Mouse (Mus musculus) megakaryocyte-erythroid progenitor cell, adult 5-6 weeks (primary cell): ENCODE results near the gene Samd5. TPM values are rescaled to one million over a fixed set of nuclear protein-coding genes. Genes with fewer than 3 reads are reported as not detected.

ENCODE experiments used
- ATAC-seq: replicated peaks from 2 replicates; pipeline ENCODE4 v1.8.0; 2016; ENCODE audit warnings: mild to moderate bottlenecking, inconsistent platforms; ENCODE audit not compliant: severe bottlenecking, poor library complexity, low FRiP score, low TSS enrichment
- total RNA-seq, 2 experiments: library from RNA; stranded (forward) in 1 of 2; stranded (reverse) in 1 of 2; fragments of 200-1000, 215-1000 nt in 1 of 2; fragments of >200 nt in 1 of 2; fragmentation: Nextera tagmentation in 1 of 2; gene quantifications; 2 replicates each; pipeline ENCODE4 v1.2.3; 2014 to 2017

Gene Samd5
- total RNA-seq, 2 experiments from 2014 or later: not detected

DNA sequence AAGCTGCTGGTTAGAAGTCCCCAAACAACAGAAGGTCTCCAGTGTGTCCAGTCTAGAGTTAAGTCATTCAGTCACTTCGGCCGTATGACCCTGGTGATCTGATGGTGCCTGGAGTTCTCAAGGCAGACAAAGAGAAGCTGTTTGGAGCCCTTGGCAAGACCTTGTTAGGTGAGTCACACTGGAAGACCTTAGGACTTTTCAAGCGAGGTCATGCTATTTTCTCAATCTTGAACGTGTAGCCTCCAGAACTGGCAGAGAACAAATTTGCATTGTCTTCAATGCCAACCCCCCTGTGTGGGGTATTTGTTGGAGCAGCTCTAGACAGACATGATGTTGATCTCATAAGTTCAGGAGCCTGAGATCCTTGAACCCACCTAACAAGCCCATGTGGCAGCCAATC, 6.2 kb downstream of the Samd5 start:
- no peak for ATAC-seq

DNA sequence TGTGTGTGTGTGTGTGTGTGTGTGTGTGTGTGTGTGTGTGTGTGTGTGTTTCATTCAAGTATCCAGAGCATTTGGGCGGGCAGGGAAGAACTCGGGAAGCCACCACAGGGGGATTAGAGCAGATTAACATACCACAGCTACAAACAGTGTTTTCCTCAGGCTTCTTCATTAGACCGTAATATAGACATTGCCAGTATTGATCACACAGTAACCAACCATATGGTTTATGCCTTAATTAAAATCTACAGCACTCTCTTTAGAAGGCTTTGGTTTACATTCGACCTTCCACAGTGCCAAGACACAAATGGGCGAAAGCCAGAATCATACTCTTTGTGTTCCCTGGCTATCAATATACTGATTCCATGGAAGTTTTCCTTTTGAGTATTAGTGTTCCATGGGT, 22.1 kb downstream of the Samd5 start:
- ATAC-seq: no peak

DNA sequence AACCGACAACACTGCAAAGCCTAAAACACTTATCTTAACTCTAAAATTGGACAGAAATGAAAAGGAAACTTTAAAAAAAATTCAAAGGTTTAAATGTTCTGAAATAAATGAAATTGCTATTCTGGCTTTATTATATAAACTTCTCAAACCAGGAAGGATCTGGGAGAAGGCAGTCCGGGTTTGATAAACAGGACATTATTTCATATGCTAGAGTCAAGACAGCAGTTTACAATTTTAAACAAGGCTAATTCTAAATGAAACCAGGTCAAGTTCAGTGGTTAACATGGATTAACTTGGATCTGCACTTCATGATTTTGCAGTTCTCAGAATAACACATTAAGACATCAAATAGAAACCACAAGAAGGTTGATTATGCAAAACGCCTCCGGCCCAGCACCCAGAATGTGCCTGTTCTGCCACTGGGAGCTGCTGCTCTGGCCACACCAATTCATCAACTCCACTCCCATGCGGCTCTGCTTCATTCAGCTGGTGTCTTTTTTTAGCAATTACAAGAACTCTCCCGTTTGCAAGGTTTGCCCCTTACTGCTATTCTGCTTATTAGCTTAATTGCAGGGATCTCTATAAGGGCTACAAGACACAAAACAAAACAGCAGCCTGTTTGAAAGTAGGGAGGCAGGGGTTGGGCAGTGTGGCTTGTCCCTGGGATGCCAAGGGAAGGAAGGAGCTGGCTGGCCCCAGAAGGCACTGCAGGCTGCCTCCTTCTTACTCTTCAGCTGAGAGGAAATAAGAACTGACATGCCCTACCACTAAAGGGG, 24.8 kb downstream of the Samd5 start:
- ATAC-seq: no peak

DNA sequence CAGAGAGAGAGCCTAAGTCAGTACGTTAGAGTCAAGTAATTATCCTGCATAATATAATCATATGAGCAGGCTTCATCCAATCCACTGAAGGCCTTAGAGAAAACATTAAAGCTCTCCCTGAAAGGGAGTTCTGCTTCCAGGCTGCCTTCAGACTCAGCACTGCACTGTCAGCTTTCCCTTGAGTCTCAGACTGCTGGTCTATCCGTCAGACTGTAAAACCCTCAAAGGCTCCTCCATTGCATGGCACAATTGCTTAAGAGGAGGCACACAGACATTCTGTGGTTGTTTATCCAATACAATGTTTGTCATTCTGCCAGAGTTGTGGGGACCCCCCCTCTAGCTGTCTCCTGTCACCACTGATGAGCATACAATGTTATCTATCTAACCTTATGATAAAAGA, 26.5 kb downstream of the Samd5 start:
- no peak for ATAC-seq

DNA sequence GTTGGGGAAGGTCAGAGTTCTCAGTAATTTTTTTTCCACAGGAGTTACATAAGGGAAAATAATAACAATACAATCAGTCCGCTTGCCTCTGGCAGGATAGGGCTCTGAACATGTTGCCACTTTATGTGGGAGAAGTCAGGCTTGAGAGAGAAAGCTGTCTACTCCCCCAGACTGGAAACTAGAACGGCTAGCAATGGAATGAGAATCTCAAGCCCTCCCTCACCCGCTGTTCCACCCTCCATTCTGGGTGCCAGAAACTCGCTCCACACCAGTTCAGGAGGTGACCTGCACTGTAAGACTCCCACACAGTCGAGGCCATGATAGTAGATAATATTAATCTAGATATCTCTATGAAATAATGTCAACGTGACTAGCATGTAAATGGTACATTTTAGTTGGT, 27.3 kb downstream of the Samd5 start:
- no peak for ATAC-seq

DNA sequence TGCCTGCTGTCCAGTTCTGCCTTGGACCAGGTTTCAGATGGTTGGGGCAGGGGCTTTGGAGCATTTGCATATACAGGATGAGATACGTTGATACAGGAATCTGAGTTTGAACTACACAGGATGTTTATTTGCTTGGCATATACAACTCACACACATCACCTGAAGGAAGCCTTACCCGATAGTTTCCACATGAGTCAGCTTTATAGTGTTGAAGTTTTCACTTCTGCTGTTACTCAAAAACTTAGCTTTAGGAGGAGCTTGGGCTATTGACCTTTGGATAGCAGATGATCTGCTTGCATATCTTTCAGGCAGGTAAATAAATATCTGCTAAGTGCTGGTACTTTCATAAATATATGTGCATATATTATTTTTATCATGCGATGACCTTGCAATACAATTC, 28.6 kb downstream of the Samd5 start:
- no peak for ATAC-seq

DNA sequence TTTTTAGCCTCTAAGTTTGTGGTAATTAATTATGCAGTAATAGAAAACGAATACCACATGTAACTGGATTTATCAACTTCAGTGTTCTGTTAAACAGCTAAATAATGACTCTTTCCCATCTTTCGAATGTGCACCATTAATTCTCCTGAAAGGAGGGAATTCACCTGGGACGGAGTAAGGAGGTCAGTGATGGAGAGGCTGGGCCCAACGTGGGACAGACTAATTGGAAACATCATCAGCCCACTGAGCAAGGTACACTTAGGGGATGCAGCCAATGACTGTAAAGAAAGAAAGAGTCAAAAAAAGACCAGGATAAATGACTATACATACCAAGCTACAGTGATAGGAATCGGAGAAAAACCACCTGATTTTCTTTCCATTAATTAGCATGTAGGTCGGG, 31.5 kb downstream of the Samd5 start:
- no peak for ATAC-seq

DNA sequence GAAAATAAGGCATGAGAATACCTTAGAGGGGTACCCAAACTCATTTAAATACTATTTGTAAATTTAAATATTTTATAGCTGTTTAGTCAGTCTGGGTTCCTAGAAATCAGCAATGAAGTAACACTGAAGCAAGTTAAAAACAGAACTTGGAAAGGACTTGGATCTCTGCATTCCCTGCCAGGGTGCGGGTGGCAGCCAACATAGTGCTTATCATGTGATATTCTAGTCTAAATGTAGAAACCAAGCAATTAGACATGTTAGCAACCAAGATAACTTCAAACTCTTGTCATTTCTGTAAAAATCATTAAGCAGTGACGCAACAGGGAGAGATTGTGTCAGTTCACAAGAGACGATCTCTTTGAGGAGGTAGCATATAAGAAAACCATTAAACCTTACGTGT, 32.9 kb downstream of the Samd5 start:
- ATAC-seq: no peak

DNA sequence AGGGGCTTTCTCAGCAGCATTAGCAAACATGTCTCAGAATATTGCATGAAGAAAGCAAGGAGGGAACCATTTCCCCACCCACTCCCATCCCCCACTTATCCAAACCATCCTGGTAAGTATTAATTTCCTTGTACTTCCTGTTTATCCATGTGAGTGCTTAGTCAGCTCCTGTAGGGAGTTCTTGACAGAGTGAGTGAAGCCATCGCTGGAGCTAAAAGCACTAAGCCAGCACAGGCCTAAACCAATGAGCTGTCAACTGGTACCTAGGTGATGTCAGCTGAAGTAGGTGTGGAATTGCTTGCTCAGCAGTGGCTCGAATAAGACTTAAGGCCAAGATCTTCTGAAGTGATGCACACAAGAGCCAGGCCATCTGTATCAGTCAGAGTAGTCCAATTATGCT, 34.3 kb downstream of the Samd5 start:
- no peak for ATAC-seq

DNA sequence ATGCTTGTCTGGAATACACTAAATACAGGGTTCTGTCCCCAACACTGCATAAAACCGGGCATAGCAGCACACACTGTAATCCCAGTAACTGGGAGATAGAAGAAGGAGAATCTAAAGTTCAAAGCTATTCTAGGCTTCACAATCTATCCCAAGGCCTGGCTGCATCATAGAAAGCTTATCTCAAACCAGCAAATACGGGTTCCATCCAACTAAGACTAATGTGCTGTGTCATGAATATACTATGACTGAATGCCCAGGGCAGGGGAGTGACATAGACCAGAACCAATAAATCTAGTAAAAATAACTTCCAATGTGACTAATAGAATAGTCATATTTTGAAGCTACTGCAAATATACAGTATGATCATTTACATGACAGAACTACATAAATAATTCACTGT, 35.0 kb downstream of the Samd5 start:
- no peak for ATAC-seq

DNA sequence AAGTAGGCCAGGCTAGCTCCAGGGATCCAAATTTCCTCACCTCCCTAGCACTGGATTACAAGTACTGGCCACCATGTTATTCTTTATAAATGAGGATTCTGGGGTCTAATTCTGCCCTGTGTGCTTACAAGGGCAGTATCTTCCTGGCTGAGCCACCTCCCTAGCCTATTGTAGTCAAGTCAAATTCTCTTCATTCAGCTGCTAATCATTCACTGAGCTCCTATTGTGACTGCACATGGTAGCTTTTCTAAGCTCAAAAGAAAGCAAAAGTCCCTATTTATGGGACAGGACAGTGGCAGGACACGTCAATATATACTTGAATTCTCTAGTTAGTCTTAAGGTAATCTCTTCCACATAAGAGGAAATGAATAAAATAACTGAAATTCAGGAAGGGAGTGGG, 49.7 kb downstream of the Samd5 start:
- no peak for ATAC-seq

DNA sequence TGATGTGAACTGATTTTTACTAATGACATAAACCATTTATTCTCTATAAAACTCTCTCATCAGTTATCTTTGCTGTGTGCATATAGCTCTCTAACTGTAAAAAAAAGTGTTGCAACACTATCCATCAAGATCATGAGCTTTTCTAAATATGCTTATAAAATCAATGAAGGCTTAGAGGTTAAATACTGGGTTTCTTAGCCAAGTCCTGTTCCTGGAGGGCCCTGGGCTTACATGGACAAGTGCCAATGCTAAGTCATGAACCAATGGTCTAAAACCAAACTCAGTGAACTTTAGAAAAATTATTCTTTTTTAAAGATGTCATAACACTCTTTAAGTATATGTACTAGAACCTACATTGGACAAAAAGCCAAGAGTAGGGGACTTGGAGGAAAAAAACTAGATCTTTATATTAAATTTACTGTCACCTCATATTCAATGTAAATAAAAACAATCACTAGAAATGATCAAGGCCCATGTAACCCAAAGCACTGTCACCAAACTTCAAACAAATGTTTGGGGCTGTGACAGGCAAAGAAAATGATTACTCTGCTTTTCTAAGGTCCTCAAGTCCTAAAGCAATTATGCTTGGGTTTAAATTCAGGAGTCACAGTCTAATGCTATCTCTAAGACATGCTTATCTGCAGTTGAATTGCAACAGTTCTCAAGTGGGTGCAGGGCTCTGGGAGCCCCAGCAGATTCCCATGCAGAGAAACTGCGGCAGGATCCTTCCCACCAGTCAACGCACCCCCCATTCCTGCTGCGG, 52.9 kb downstream of the Samd5 start:
- ATAC-seq: no peak

DNA sequence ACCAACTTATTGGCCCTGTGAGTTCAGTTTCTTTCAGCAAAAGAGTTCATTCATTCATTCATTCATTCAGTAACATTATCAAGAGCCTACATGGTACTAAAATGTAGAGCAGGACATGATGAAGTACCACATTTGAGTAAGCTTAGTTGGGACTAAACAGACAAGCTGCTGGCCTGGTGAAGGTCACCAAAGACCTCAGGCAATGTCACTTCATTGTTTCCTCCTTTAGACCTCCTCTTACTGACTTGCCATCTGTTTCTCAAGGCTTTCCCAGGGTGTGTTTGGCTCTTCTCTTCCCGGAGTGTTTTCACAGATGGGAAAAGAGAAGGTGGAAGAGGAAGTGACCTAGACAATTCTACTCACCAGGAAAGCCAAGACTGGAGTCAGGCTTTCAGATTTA, 54.0 kb downstream of the Samd5 start:
- ATAC-seq: no peak

DNA sequence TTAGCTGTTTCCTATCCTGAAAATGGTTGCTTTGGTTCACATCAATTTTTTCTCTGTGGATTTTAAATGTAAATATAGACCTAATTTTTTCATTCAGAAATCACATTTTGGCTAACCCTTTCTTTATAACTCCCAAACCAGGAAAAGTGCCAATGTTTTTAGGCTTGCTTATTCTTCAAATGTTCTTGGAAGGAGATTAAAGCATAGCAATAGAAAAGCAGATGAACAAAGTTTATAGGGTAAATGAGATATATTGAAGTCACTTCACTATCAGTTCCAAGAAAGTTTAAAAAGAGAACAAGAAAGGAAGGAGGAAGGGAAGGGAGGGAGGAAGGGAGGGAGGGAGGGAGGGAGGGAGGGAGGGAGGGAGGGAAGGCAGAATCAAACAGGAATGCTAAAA, 60.0 kb downstream of the Samd5 start:
- ATAC-seq: no peak

DNA sequence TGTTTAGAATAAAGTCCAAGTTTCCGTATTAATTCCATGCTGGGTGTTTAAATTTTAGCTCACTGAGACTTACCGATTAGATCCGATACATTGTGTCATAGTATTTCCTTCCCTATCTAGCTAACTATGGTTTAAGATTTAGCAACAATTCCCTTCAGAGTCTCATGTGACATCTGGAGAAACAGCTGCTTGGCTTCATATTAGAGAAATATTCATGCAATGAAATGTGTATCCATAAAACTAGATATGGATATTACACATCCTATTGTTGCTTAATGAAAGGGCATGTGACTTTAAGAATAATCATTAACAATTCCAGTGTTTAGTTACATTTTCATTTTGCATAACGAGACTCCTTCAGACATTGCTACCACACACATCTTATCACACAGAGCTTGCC, 66.2 kb downstream of the Samd5 start:
- ATAC-seq: no peak

DNA sequence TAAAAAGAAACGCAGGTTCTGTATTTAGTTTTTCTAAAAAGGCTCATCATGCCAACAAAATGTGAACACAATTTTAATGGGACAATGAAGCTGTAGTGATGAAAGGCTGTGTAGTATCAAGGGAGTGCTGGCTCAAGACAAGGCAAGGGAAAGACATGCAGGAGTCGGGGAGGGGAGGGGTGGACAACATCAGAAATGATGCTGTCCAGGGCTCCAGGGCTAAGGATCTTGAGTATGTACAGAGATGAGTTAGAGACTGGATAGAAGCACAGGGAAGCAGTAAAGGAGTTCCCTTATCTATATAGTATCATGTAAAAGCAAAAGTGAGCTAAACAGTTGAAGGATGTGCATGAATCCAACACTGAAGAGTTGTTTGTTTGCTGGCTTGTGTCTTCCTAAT, 67.9 kb downstream of the Samd5 start:
- ATAC-seq: no peak

DNA sequence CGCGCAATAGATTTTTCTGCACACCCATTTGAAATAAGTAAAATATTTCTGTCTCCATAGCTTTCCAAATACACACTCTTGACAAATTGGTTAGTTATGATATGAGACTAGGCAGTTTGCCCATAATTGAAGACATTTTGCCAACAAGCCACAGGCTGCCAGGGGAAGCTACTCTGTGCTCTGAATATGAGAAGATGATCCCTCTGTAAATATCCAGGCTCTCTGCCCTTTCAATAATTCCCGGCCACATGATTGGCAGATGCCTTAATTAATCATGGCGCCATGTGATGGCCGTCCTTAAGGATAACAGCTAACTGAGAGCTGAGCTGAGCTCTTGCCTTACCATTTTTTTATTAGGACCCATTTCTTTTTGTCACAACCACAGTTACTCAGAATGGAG, 69.4 kb downstream of the Samd5 start:
- no peak for ATAC-seq

DNA sequence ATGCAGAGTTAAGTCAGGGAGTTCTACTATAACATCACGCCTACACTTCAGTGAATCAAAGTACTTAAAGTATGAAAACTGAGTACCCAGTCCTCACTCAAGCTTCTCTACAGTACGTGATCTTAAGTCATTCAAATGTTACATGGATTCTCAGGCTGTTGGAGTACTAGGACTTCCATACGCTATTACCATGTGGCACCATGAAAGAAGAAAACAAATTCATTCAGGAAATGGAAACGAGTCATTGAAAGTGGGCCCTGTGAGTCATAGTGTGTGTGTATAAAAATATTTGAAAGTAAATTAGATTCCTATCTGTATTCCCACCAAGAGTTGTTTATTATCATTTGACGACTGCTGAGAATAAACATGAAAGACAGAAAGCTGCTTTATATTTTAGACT, 71.7 kb downstream of the Samd5 start:
- ATAC-seq: no peak

DNA sequence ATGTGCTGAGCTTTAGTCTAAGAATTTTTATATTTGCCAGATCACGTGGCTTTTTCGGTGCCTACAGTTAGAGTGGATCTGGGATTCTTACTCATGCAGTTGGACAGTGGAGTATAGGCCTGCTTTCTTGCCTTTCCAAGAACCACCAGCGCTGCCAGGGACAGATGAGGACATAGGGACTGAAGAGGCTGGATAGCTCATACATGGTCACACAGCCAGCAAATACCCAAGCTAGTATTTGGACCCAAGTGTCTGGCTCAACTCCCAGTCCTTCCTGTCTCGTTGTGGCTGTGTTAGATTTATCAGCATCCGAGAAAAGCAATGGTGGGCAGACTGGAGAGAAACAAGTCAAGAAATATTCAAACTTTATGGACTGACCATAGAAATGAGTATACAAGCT, 72.2 kb downstream of the Samd5 start:
- ATAC-seq: no peak

DNA sequence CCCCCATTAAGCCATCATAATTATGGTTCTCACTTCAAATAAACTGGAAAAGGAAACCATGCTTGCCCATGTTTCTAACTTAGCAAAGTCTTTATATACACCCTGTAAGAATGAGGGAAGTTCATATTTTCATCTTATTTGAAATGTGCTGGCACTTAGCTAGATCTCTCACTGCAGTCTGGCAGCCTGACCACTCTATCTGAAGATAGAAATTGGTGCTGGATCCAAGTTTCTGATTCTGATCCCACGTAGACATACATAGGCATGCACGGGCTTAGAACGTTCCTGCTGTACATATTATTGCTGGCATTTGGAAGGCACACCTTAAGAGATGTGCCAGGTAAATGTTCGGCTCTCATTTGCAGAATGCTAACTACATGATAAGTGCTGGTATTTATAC, 72.6 kb downstream of the Samd5 start:
- ATAC-seq: no peak

DNA sequence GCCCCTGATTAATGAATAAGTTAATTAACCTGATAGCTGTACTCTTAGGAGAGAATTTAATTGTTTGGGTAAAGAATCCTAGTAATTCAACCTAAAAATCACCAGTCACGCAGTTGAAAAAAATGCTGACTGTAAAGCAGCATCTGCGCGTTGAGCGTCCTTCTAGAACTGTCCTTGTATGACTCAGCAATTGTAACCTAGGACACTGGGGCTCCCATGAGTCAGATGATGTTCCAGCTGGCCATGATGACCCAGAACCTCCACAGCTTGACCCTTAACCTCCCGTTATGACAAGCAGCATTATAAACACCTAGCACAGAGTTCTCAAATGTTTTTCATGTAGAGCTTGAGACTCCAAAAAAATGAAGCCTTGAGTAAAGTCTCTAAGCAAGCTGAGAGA, 78.8 kb downstream of the Samd5 start:
- ATAC-seq: no peak
